Mouse (Mus musculus) activated CD4-positive, CD25-positive, alpha-beta regulatory T cell, adult 9 weeks (primary cell): ENCODE data around the gene Defa17. TPM values are rescaled to one million over a fixed set of nuclear protein-coding genes. Genes with fewer than 3 reads are reported as not detected.

Experiments used
- polyA plus RNA-seq: library from polyadenylated mRNA; unstranded; fragments of 100-300 nt; shearing (Covaris generic); gene quantifications from one replicate; pipeline ENCODE4 v1.2.1, GENCODE M21; 2017

The Defa17 gene
- not detected for polyA plus RNA-seq

DNA sequence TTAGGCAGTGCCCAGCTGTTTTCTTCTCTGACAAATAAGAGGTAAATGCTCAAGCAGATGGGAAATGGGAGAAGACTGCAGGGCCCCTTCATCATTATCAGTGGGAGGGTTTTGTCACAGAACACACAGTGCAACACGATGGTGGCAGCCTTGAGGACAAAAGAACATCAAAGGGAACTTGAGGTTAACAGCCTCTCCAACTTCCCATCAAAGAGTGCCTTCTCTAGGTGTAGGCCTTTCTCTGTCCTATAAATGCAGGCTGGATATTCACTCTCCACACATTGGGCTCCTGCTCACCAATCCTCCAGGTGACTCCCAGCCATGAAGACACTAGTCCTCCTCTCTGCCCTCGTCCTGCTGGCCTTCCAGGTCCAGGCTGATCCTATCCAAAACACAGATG is at the start of gene Defa17:
Defa17 (plus strand) TSS at position 301 of the 400 bp plus-strand sequence.

DNA sequence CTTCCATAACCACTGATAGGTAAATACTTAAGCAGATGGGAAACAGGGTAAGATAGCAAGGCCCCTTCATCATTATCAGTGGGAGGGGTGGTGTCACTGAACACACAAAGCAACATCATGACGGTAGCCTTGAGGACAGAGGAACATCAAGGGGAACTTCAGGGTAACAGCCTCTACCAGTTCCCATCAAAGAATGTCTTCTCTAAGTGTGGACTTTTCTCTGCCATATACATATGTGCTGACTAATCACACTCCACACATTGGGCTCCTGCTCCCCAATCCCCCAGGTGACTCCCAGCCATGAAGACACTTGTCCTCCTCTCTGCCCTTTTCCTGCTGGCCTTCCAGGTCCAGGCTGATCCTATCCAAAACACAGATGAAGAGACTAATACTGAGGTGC is 37.7 kb upstream of the Defa17 start, which contains the start of gene Defa26:
Defa26 (plus strand) TSS at position 301 of the 400 bp plus-strand sequence.

DNA sequence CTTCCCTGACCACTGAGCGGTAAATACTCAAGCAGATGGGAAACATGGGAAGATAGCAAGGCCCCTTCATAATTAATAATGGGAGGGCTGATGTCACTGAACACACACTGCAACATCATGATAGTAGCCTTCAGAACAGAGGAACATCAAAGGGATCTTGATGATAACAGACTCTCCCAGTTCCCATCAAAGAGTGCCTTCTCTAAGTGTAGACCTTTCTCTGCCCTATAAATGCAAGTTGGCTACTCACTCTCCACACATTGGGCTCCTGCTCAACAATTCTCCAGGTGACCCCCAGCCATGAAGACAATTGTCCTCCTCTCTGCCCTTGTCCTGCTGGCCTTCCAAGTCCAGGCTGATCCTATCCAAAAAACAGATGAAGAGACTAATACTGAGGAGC is 9.9 kb downstream of the Defa17 start, which contains the start of gene Defa34:
Defa34 (plus strand) TSS at position 301 of the 400 bp plus-strand sequence.

DNA sequence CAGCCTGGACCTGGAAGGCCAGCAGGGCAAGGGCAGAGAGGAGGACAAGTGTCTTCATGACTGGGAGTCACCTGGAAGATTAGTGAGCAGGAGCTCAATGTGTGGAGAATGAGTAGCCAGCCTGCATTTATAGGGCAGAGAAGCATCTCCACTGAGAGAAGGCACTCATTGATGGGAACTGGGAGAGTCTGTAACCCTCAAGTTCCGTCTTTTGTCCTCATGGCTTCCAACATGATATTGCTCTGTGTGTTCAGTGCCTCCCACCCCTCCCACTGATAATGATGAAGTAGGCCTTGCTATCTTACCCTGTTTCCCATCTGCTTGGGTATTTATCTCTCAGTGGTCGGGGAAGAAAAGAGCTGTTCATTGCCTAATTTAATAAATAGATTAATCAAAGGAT is 48.0 kb downstream of the Defa17 start, which contains the start of gene AY761184:
AY761184 (minus strand) TSS at position 101 of the 400 bp plus-strand sequence.

Other genes starting within 250 kb of the Defa17 start
- gene Defa36, start 228.4 kb upstream of the Defa17 start, polyA plus RNA-seq: not detected
- gene Gm7849, start 199.2 kb upstream of the Defa17 start, polyA plus RNA-seq: not detected
- not detected for gene Defa20, start 146.5 kb upstream of the Defa17 start, polyA plus RNA-seq
- not detected for gene Defa32, start 126.7 kb upstream of the Defa17 start, polyA plus RNA-seq
- not detected for gene Defa37, start 90.4 kb upstream of the Defa17 start, polyA plus RNA-seq
- gene Defa28, start 72.8 kb upstream of the Defa17 start, polyA plus RNA-seq: not detected
- gene Gm7861, start 61.3 kb upstream of the Defa17 start, polyA plus RNA-seq: not detected
- not detected for gene Defa26, start 37.6 kb upstream of the Defa17 start, polyA plus RNA-seq
- not detected for gene Defa34, start 10.0 kb downstream of the Defa17 start, polyA plus RNA-seq
- not detected for gene AY761184, start 47.9 kb downstream of the Defa17 start, polyA plus RNA-seq
- gene Defa24, start 78.7 kb downstream of the Defa17 start, polyA plus RNA-seq: not detected
- gene Defb50, start 167.8 kb downstream of the Defa17 start, polyA plus RNA-seq: not detected
- not detected for gene Defb2, start 184.1 kb downstream of the Defa17 start, polyA plus RNA-seq
- gene Defb10, start 203.1 kb downstream of the Defa17 start, polyA plus RNA-seq: not detected
- gene Defb9, start 229.6 kb downstream of the Defa17 start, polyA plus RNA-seq: not detected